Mouse (Mus musculus): Measurements from ENCODE around the gene Gnb2.

DNA sequence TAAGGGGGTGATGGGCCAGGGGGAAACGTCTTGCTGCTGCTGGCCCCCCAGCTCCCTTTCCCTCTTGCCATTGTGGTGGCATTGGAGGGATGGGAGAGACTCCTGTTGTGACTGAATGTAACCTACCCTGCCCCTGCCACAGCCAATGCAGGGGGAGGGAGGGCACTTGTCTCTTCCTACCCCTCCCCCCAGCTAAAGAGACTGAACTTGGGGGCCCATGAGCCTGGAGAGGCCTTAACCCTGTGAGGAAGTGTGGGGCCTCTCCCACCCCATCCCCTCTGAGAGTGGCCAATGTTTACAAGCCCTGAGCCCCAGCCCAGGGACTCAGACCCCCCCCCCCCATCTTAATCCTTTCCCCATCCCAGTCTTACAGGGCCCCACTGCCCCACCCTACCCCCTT is 5.9 kb downstream of the Gnb2 start:
- TF ChIP-seq CTCF (IDR thresholded peaks at IDR 0.05; ENCODE audit: low read depth), result no peak
- TF ChIP-seq EP300 (IDR thresholded peaks at IDR 0.05; ENCODE audit: low read depth), result no peak

All from liver, postnatal 0 days (tissue).